Mouse (Mus musculus): ENCODE measurements around the gene Tanc1.

The Tanc1 gene

DNA sequence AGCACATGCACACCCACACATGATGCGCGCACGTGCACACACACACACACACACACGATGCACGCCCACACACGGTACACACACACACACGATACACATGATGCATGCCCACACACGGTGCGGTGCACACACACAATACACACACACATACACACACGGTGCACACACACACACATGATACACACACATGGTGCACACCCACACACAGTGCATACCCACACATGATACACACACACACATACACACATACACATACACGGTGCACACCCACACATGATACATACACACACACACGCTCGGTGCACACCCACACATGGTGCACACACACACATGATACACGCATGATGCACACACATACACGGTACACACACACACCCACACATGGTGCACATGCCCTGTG is 206.8 kb downstream of the Tanc1 start:
- Histone ChIP-seq H3K4me3 (replicated peaks; ENCODE audit: low read length) (no peak overlapping the region), H3K27me3 (ENCODE audit: insufficient read depth, low read length) (no peaks in the 10 kb centered on the region), H3K4me1 (replicated peaks; ENCODE audit: low read depth, low read length) (0 out of 2 replicates have a peak, but pooled peaks cover 2% of the 10 kb centered on the region), H3K9me3 (ENCODE audit: low read length) (no peaks in the 10 kb centered on the region), H3K36me3 (ENCODE audit: insufficient read depth, low read length) (peaks cover 98% of the 10 kb centered on the region)
- TF ChIP-seq NANOG (IDR thresholded peaks at IDR 0.05; ENCODE audit: borderline replicate concordance, low read length) (no peak), POU5F1 (IDR thresholded peaks at IDR 0.05; ENCODE audit: borderline replicate concordance, low read length) (no peak), CTCF (conservative IDR thresholded peaks at IDR 0.05; ENCODE audit: low read length) (no peak)

DNA sequence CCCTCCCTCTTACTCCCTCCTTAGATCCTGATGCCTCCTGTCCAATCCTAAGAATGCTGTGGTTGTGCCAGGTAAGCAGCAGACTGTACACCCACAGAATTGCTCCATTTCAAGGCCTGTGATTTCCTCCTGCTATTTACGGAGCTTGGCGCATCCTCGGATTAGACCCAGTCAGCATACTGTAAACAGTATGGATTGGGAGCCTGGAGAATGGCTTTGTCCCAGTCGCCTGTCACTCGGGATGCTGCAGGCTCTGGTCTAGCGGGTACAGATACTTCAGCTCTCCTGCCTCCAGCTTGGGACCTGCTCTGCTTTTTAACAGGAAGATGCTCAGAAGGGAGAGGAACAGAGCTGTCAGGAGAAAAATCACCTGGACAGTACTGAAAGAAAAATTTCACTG is 207.6 kb downstream of the Tanc1 start:
- Histone ChIP-seq H3K4me1 (replicated peaks; ENCODE audit: low read depth, low read length) (0 out of 2 replicates have a peak, but pooled peaks cover 6% of the 10 kb centered on the region), H3K27me3 (ENCODE audit: insufficient read depth, low read length) (no peaks in the 10 kb centered on the region), H3K36me3 (ENCODE audit: insufficient read depth, low read length) (peaks cover 100% of the 10 kb centered on the region), H3K4me3 (replicated peaks; ENCODE audit: low read length) (no peak overlapping the region), H3K9me3 (ENCODE audit: low read length) (no peaks in the 10 kb centered on the region)
- TF ChIP-seq NANOG (IDR thresholded peaks at IDR 0.05; ENCODE audit: borderline replicate concordance, low read length) (no peak), CTCF (conservative IDR thresholded peaks at IDR 0.05; ENCODE audit: low read length) (no peak), POU5F1 (IDR thresholded peaks at IDR 0.05; ENCODE audit: borderline replicate concordance, low read length) (no peak)

GRCm38 (mm10) chr2:59820088-59820487 is 208.2 kb downstream of the Tanc1 start:
- no peaks in the 10 kb centered on the region for H3K27me3 ChIP-seq (ENCODE audit: insufficient read depth, low read length)
- no peaks in the 10 kb centered on the region for H3K9me3 ChIP-seq (ENCODE audit: low read length)
- peaks cover 100% of the 10 kb centered on the region for H3K36me3 ChIP-seq (ENCODE audit: insufficient read depth, low read length)
- no peak overlapping the region for H3K4me3 ChIP-seq (replicated peaks; ENCODE audit: low read length)
- no peak for TF ChIP-seq POU5F1 (IDR thresholded peaks at IDR 0.05; ENCODE audit: borderline replicate concordance, low read length)
- TF ChIP-seq NANOG (IDR thresholded peaks at IDR 0.05; ENCODE audit: borderline replicate concordance, low read length) = no peak
- TF ChIP-seq CTCF (conservative IDR thresholded peaks at IDR 0.05; ENCODE audit: low read length) = no peak
- H3K4me1 ChIP-seq (replicated peaks; ENCODE audit: low read depth, low read length) = 0 out of 2 replicates have a peak, but pooled peaks cover 6% of the 10 kb centered on the region

DNA sequence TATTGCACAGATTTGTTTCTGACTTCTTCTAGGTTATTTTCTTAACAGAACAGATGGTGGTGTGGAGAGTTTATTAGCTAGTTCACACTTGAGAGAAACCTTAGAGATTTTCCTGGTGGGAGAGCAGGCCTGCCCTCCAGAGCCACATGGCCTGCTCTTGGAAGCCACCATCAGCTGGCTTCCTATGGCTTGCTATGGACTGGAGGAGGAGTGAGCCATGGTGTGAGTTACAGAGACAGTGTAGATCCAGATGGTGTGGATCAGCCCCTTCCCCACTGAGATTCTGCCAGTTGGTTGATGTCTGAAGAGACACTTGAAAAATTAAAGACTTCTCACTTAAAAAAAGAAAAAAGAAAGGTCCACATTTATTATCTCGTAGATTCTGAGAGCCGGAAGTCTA is 209.2 kb downstream of the Tanc1 start:
- no peak for TF ChIP-seq CTCF (conservative IDR thresholded peaks at IDR 0.05; ENCODE audit: low read length)
- H3K4me3 ChIP-seq (replicated peaks; ENCODE audit: low read length) = no peak overlapping the region
- 0 out of 2 replicates have a peak, but pooled peaks cover 6% of the 10 kb centered on the region for H3K4me1 ChIP-seq (replicated peaks; ENCODE audit: low read depth, low read length)
- no peaks in the 10 kb centered on the region for H3K9me3 ChIP-seq (ENCODE audit: low read length)
- peaks cover 100% of the 10 kb centered on the region for H3K36me3 ChIP-seq (ENCODE audit: insufficient read depth, low read length)
- no peaks in the 10 kb centered on the region for H3K27me3 ChIP-seq (ENCODE audit: insufficient read depth, low read length)

- peaks cover 99% of the 10 kb centered on the region for H3K36me3 ChIP-seq (ENCODE audit: insufficient read depth, low read length)
These were observed 212.4 kb downstream of the Tanc1 start for GRCm38 (mm10) chr2:59824289-59824688.

DNA sequence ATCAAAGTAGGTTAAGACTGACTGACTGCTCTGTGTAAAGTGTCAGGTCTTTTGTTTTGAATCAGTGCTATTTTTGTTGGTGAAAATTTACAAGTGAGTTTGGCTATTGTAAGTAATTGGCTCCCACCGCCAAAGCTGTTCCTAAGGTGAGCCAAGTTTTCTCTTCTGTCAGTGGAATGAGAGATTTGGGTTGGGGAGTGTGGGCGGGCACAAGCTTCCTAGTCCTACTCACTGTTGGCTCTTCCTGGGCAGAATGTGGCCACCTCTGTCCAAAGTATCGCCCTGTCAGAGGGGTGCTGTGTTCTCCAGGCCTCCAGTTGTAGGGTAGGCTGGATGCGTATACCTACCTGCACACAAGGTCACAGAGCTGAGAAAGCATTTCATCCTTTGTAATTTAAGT is 213.5 kb downstream of the Tanc1 start:
- Histone ChIP-seq H3K4me1 (replicated peaks; ENCODE audit: low read depth, low read length) (peaks cover 26% of the 10 kb centered on the region), H3K4me3 (replicated peaks; ENCODE audit: low read length) (no peak overlapping the region), H3K27me3 (ENCODE audit: insufficient read depth, low read length) (no peaks in the 10 kb centered on the region), H3K36me3 (ENCODE audit: insufficient read depth, low read length) (peaks cover 99% of the 10 kb centered on the region), H3K9me3 (ENCODE audit: low read length) (no peaks in the 10 kb centered on the region)
- no peak for TF ChIP-seq POU5F1 (IDR thresholded peaks at IDR 0.05; ENCODE audit: borderline replicate concordance, low read length)
- no peak for TF ChIP-seq NANOG (IDR thresholded peaks at IDR 0.05; ENCODE audit: borderline replicate concordance, low read length)
- TF ChIP-seq CTCF (conservative IDR thresholded peaks at IDR 0.05; ENCODE audit: low read length) = no peak

More at GRCm38 (mm10) chr2:59824289-59824688, 212.4 kb downstream of the Tanc1 start:
- TF ChIP-seq POU5F1 (IDR thresholded peaks at IDR 0.05; ENCODE audit: borderline replicate concordance, low read length) = no peak
- TF ChIP-seq NANOG (IDR thresholded peaks at IDR 0.05; ENCODE audit: borderline replicate concordance, low read length) = no peak
- no peak for TF ChIP-seq CTCF (conservative IDR thresholded peaks at IDR 0.05; ENCODE audit: low read length)
- peaks cover 16% of the 10 kb centered on the region for H3K4me1 ChIP-seq (replicated peaks; ENCODE audit: low read depth, low read length)
- no peak overlapping the region for H3K4me3 ChIP-seq (replicated peaks; ENCODE audit: low read length)
- no peaks in the 10 kb centered on the region for H3K9me3 ChIP-seq (ENCODE audit: low read length)
- no peaks in the 10 kb centered on the region for H3K27me3 ChIP-seq (ENCODE audit: insufficient read depth, low read length)

DNA sequence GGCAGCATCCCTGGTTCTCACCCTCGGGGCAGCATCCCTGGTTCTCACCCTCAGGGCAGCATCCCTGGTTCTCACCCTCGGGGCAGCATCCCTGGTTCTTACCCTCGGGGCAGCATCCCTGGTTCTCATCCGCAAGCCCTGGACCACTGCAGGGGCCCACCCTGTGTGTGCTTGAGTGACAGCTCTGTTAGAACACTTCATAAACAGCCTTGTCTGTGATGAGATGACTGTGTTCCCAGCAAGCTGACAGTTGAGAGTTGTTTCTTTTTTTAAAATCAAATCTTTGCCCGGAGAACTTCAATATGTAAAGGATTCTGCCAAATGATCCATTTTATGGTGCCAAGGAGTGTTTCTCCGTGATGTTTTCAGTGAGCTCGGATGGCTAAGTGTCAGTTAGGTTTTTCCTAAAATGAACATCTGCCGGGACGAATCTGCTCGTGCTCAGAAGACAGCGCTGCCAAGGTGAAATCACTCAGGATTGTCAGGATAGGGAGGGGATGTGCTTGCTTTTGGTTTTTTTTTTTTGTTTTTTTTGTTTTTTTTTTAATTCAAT is 216.3 kb downstream of the Tanc1 start:
- Histone ChIP-seq H3K9me3 (ENCODE audit: low read length) (0 out of 2 replicates have a peak, but pooled peaks cover 3% of the 10 kb centered on the region), H3K36me3 (ENCODE audit: insufficient read depth, low read length) (peaks cover 97% of the 10 kb centered on the region), H3K4me1 (replicated peaks; ENCODE audit: low read depth, low read length) (peaks cover 43% of the 10 kb centered on the region), H3K27me3 (ENCODE audit: insufficient read depth, low read length) (no peaks in the 10 kb centered on the region), H3K4me3 (replicated peaks; ENCODE audit: low read length) (no peak overlapping the region)
- TF ChIP-seq NANOG (IDR thresholded peaks at IDR 0.05; ENCODE audit: borderline replicate concordance, low read length) (no peak), CTCF (conservative IDR thresholded peaks at IDR 0.05; ENCODE audit: low read length) (no peak), POU5F1 (IDR thresholded peaks at IDR 0.05; ENCODE audit: borderline replicate concordance, low read length) (no peak)

GRCm38 (mm10) chr2:59828777-59829508 is 217.1 kb downstream of the Tanc1 start:
- 0 out of 2 replicates have a peak, but pooled peaks cover 3% of the 10 kb centered on the region for H3K9me3 ChIP-seq (ENCODE audit: low read length)
- TF ChIP-seq NANOG (IDR thresholded peaks at IDR 0.05; ENCODE audit: borderline replicate concordance, low read length) (no peak), CTCF (conservative IDR thresholded peaks at IDR 0.05; ENCODE audit: low read length) (no peak), POU5F1 (IDR thresholded peaks at IDR 0.05; ENCODE audit: borderline replicate concordance, low read length) (no peak)
- no peaks in the 10 kb centered on the region for H3K27me3 ChIP-seq (ENCODE audit: insufficient read depth, low read length)
- H3K4me1 ChIP-seq (replicated peaks; ENCODE audit: low read depth, low read length) = peaks cover 47% of the 10 kb centered on the region
- H3K4me3 ChIP-seq (replicated peaks; ENCODE audit: low read length) = no peak overlapping the region
- H3K36me3 ChIP-seq (ENCODE audit: insufficient read depth, low read length) = peaks cover 97% of the 10 kb centered on the region

Measured in E14TG2a.4 (cell line).